Comparison of ENCODE assay signal across 8 mouse cellular contexts in the genomic region with DNA sequence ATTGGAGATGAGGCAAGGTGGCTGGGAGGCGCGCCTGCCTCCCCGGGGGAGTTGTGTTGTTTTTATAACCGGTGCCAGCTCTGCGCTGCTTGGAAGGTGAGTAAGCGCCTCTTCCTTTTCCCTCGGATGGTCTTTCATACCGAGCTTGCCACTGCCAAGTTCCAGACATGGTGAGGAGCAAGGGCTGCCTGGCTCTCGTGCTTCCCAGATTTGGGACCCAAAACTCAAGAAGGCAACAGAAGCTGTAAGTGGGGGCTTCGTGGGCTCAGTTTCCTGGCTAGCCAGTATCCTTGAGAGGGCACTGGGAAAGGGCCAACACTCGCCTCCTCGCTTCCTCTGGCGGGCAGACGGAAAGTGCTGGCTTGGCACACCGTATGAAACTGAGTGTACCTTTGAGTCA.
DNase-seq lines count a peak whose midpoint lies in the region; ATAC-seq lines count a peak whose summit lies in the region.

No protein-coding gene starts in this region.

- no peak overlapping the region for H3K9ac ChIP-seq in midbrain, embryonic 11.5 days (ENCODE audit: low read length)
- H3K9ac ChIP-seq in heart, embryonic 14.5 days (ENCODE audit: low read length): 0 out of 2 replicates have a peak overlapping the region, but pooled peaks have one; percentile 34

- 0 out of 2 replicates have a peak overlapping the region, but pooled peaks have one; percentile 2 for H3K27ac ChIP-seq in midbrain, embryonic 10.5 days (replicated peaks)
- no peak overlapping the region for H3K27ac ChIP-seq in midbrain, embryonic 11.5 days (ENCODE audit: low read depth, low read length)
- H3K27ac ChIP-seq in heart, embryonic 14.5 days (replicated peaks in 1 of 2; ENCODE audit: control insufficient read depth in 1 of 2, insufficient read depth in 1 of 2, low read depth in 2 of 2, low read length in 2 of 2): 0 out of 4 replicates have a peak overlapping the region, but pooled peaks of 1 of the 2 experiments have one; percentile 44

- no peaks in the 10 kb centered on the region for H3K36me3 ChIP-seq in midbrain, embryonic 10.5 days
- no peaks in the 10 kb centered on the region for H3K36me3 ChIP-seq in midbrain, embryonic 11.5 days (ENCODE audit: control insufficient read depth, insufficient read depth, low read length)
- no peaks in the 10 kb centered on the region for H3K36me3 ChIP-seq in heart, embryonic 14.5 days (ENCODE audit: control insufficient read depth, insufficient read depth, low read length)

- H3K27me3 ChIP-seq in midbrain, embryonic 10.5 days (ENCODE audit: low read depth, poor library complexity, severe bottlenecking): no peaks in the 10 kb centered on the region
- no peaks in the 10 kb centered on the region for H3K27me3 ChIP-seq in midbrain, embryonic 11.5 days (ENCODE audit: control insufficient read depth, insufficient read depth, low read length)
- H3K27me3 ChIP-seq in heart, embryonic 14.5 days (ENCODE audit: control insufficient read depth, insufficient read depth, low read length): no peaks in the 10 kb centered on the region

- H3K4me1 ChIP-seq in midbrain, embryonic 10.5 days: peaks cover 21% of the 10 kb centered on the region
- peaks cover 4% of the 10 kb centered on the region for H3K4me1 ChIP-seq in midbrain, embryonic 11.5 days (ENCODE audit: control insufficient read depth, insufficient read depth, low read length)
- peaks cover 6 to 19% of the 10 kb centered on the region in 2 experiments for H3K4me1 ChIP-seq in heart, embryonic 14.5 days (ENCODE audit: control insufficient read depth in 2 of 2, insufficient read depth in 2 of 2, low read length in 2 of 2)

- no peak overlapping the region for H3K4me3 ChIP-seq in midbrain, embryonic 10.5 days
- no peak overlapping the region for H3K4me3 ChIP-seq in midbrain, embryonic 11.5 days (ENCODE audit: low read depth, low read length)
- H3K4me3 ChIP-seq in heart, embryonic 14.5 days (ENCODE audit: control insufficient read depth in 1 of 2, insufficient read depth in 1 of 2, low read depth in 1 of 2, low read length in 2 of 2): no peak overlapping the region

- H3K4me2 ChIP-seq in midbrain, embryonic 11.5 days: no peak overlapping the region
- H3K4me2 ChIP-seq in heart, embryonic 14.5 days (ENCODE audit: low read length): peak overlapping the region; percentile 24

- DNase-seq in midbrain, embryonic 10.5 days (ENCODE audit: low spot score): no peak
- no peak for DNase-seq in midbrain, embryonic 11.5 days (ENCODE audit: low spot score, missing footprints)
- DNase-seq in cerebellum, adult 11-12 months: peak; percentile 31
- peak; percentile 68 to 75 for DNase-seq in lung, adult 18-20 months
- no peak for DNase-seq in liver

- 38% methylated on average over 15 of the region's 15 CpGs for WGBS in midbrain, embryonic 10.5 days
- WGBS in midbrain, embryonic 11.5 days: 46% methylated on average over 15 of the region's 15 CpGs
- WGBS in heart, embryonic 14.5 days: 29% methylated on average over 15 of the region's 15 CpGs

- no peaks in the 10 kb centered on the region for H3K9me3 ChIP-seq in midbrain, embryonic 10.5 days (replicated peaks)
- H3K9me3 ChIP-seq in midbrain, embryonic 11.5 days (ENCODE audit: control insufficient read depth, low read length): no peaks in the 10 kb centered on the region
- no peaks in the 10 kb centered on the region for H3K9me3 ChIP-seq in heart, embryonic 14.5 days (ENCODE audit: control insufficient read depth, low read length)

- no peak for ATAC-seq in midbrain, embryonic 11.5 days (ENCODE audit: low FRiP score)
- no peak for ATAC-seq in heart, embryonic 14.5 days (ENCODE audit: insufficient number of reproducible peaks, insufficient read depth, low FRiP score, low read depth)
- ATAC-seq in megakaryocyte, adult 5-6 weeks (ENCODE audit: poor library complexity, severe bottlenecking): no peak
- ATAC-seq in megakaryocyte progenitor cell, adult 5-6 weeks (replicated peaks; ENCODE audit: poor library complexity): no peak

Comparison
In these comparisons a context has a peak if more than half of its experiments do, and no peak if none do; other contexts are left out.
1. DNase-seq: peak in cerebellum, adult 11-12 months (single experiment) and lung, adult 18-20 months (2 of 2); none in midbrain, embryonic 10.5 days (single experiment), midbrain, embryonic 11.5 days (single experiment) and liver (single experiment).